In genomic region chr7:45456721-45457203, GRCm38 (mm10) we compare ENCODE assay signal across 10 mouse cellular contexts. TPM values are rescaled to one million over a fixed set of nuclear protein-coding genes. Genes with fewer than 3 reads are reported as not detected.
DNase-seq lines count a peak whose midpoint lies in the region; ATAC-seq lines count a peak whose summit lies in the region.
"Had no signal": no experiment of that assay in that cellular context is flagged by ENCODE, and none has a peak within 500 bp of the region (broad histone marks: within the 10 kb centered on the region; RNA-seq: fewer than 3 reads in every experiment).

No protein-coding gene starts in this region.

- no peaks in the 10 kb centered on the region for H3K27me3 ChIP-seq in neural tube, embryonic 11.5 days (ENCODE audit: control insufficient read depth, insufficient read depth, low read length)
- no peaks in the 10 kb centered on the region for H3K27me3 ChIP-seq in forebrain, embryonic 13.5 days
- no peaks in the 10 kb centered on the region for H3K27me3 ChIP-seq in liver, embryonic 11.5 days (replicated peaks; ENCODE audit: control insufficient read depth, insufficient read depth, low read length)
- H3K27me3 ChIP-seq in stomach, embryonic 16.5 days (ENCODE audit: control insufficient read depth, insufficient read depth, low read length): no peaks in the 10 kb centered on the region

- H3K4me1 ChIP-seq in neural tube, embryonic 11.5 days (ENCODE audit: control insufficient read depth, insufficient read depth, low read length): peaks cover 22% of the 10 kb centered on the region
- H3K4me1 ChIP-seq in forebrain, embryonic 13.5 days: peaks cover 37% of the 10 kb centered on the region
- H3K4me1 ChIP-seq in liver, embryonic 11.5 days (replicated peaks; ENCODE audit: control insufficient read depth, insufficient read depth, low read length): peaks cover 39% of the 10 kb centered on the region
- peaks cover 32% of the 10 kb centered on the region for H3K4me1 ChIP-seq in stomach, embryonic 16.5 days (ENCODE audit: control insufficient read depth, insufficient read depth, low read length)

- H3K9ac ChIP-seq in neural tube, embryonic 11.5 days (ENCODE audit: low read length): no peak overlapping the region
- peak overlapping the region; percentile 96 for H3K9ac ChIP-seq in forebrain, embryonic 13.5 days
- peak overlapping the region; percentile 94 for H3K9ac ChIP-seq in liver, embryonic 11.5 days (ENCODE audit: low read depth, low read length)
- H3K9ac ChIP-seq in stomach, embryonic 16.5 days (ENCODE audit: low read length): peak overlapping the region; percentile 7; the same call in 1 of the 2 replicates

- DNase-seq in neural tube, embryonic 11.5 days (ENCODE audit: low spot score): no peak
- DNase-seq in neural tube, embryonic 10.5 days (ENCODE audit: extremely low spot score, low spot score): no peak
- DNase-seq in liver, embryonic 11.5 days (ENCODE audit: low spot score): no peak
- no peak for DNase-seq in testis, postnatal 10 days (ENCODE audit: low spot score)
- DNase-seq in gastrocnemius, postnatal 10 days: no peak
- DNase-seq: cerebellum, postnatal 10 days had no signal

- ATAC-seq in neural tube, embryonic 11.5 days (ENCODE audit: insufficient read depth, low FRiP score, low TSS enrichment): no peak
- ATAC-seq in forebrain, embryonic 13.5 days: no peak
- no peak for ATAC-seq in liver, embryonic 11.5 days (replicated peaks; ENCODE audit: low FRiP score)
- ATAC-seq in stomach, embryonic 16.5 days (ENCODE audit: insufficient read depth, low FRiP score): no peak
- ATAC-seq in erythroid progenitor cell, adult 5-6 weeks (replicated peaks; ENCODE audit: low FRiP score, poor library complexity, severe bottlenecking): no peak

- H3K9me3 ChIP-seq in neural tube, embryonic 11.5 days (ENCODE audit: control insufficient read depth, low read length): no peaks in the 10 kb centered on the region
- H3K9me3 ChIP-seq in forebrain, embryonic 13.5 days (replicated peaks): no peaks in the 10 kb centered on the region
- no peaks in the 10 kb centered on the region for H3K9me3 ChIP-seq in liver, embryonic 11.5 days (ENCODE audit: control insufficient read depth, low read length)
- no peaks in the 10 kb centered on the region for H3K9me3 ChIP-seq in stomach, embryonic 16.5 days (replicated peaks; ENCODE audit: control insufficient read depth, low read length)

- WGBS in neural tube, embryonic 11.5 days: 62% methylated on average over 9 of the region's 9 CpGs
- 62% methylated on average over 9 of the region's 9 CpGs for WGBS in forebrain, embryonic 13.5 days
- 45% methylated on average over 9 of the region's 9 CpGs for WGBS in liver, embryonic 11.5 days
- WGBS in stomach, embryonic 16.5 days: 39% methylated on average over 9 of the region's 9 CpGs

- peaks cover 9% of the 10 kb centered on the region for H3K36me3 ChIP-seq in neural tube, embryonic 11.5 days (ENCODE audit: control insufficient read depth, insufficient read depth, low read length)
- H3K36me3 ChIP-seq in forebrain, embryonic 13.5 days (ENCODE audit: poor library complexity, severe bottlenecking): peaks cover 63% of the 10 kb centered on the region
- peaks cover 24% of the 10 kb centered on the region for H3K36me3 ChIP-seq in liver, embryonic 11.5 days (ENCODE audit: control insufficient read depth, insufficient read depth, low read length)
- peaks cover 7% of the 10 kb centered on the region; the same call in 1 of the 2 replicates for H3K36me3 ChIP-seq in stomach, embryonic 16.5 days (ENCODE audit: control insufficient read depth, insufficient read depth, low read length)

- peak overlapping the region; percentile 73 for H3K4me3 ChIP-seq in neural tube, embryonic 11.5 days (ENCODE audit: low read depth, low read length)
- H3K4me3 ChIP-seq in forebrain, embryonic 13.5 days: peak overlapping the region; percentile 92
- H3K4me3 ChIP-seq in liver, embryonic 11.5 days (ENCODE audit: low read depth, low read length): peak overlapping the region; percentile 89
- H3K4me3 ChIP-seq in stomach, embryonic 16.5 days (replicated peaks; ENCODE audit: low read length): peak overlapping the region; percentile 89; the same call in 1 of the 2 replicates

- H3K4me2 ChIP-seq in neural tube, embryonic 11.5 days (ENCODE audit: low read depth): peak overlapping the region; percentile 87
- peak overlapping the region; percentile 67 for H3K4me2 ChIP-seq in forebrain, embryonic 13.5 days
- peak overlapping the region; percentile 98 for H3K4me2 ChIP-seq in liver, embryonic 11.5 days
- 0 out of 2 replicates have a peak overlapping the region, but pooled peaks have one; percentile 87 for H3K4me2 ChIP-seq in stomach, embryonic 16.5 days (ENCODE audit: low read depth, low read length)

- no peak overlapping the region for H3K27ac ChIP-seq in neural tube, embryonic 11.5 days (ENCODE audit: low read depth, low read length)
- H3K27ac ChIP-seq in forebrain, embryonic 13.5 days: peak overlapping the region; percentile 31
- H3K27ac ChIP-seq in liver, embryonic 11.5 days (ENCODE audit: low read depth, low read length): peak overlapping the region; percentile 96
- peak overlapping the region; percentile 35; the same call in 1 of the 2 replicates for H3K27ac ChIP-seq in stomach, embryonic 16.5 days (ENCODE audit: low read length)

RNA-seq across cellular contexts. Expression of gene Ftl1, which starts 2.9 kb away (rescaled TPM):
- polyA plus RNA-seq in neural tube, embryonic 11.5 days (2014; fragmentation: Nextera tagmentation; extraction: Ambion mirVana): 5,316 and 5,449 TPM in 2 replicates
- 6,730 and 6,791 TPM in 2 replicates for polyA plus RNA-seq in forebrain, embryonic 13.5 days (2015; fragmentation: Nextera tagmentation; extraction: Ambion mirVana)
- 6,297 and 6,318 TPM in 2 replicates for polyA plus RNA-seq in liver, embryonic 11.5 days (2014; fragmentation: Nextera tagmentation; extraction: Ambion mirVana)
- 4,462 and 4,467 TPM in 2 replicates for polyA plus RNA-seq in stomach, embryonic 16.5 days (2015; fragmentation: Nextera tagmentation; extraction: Ambion mirVana)
- 2,156 and 2,353 TPM in 2 replicates for total RNA-seq in erythroid progenitor cell, adult 5-6 weeks (2015; ENCODE audit: low replicate concordance)
- 950 and 960 TPM in 2 replicates for total RNA-seq in erythroid progenitor cell, adult 5-6 weeks (2017; ENCODE audit: low replicate concordance)
- total RNA-seq in gastrocnemius, postnatal 10 days (2021): 100 to 1,000 TPM; 173 to 194 TPM

RNA-seq across cellular contexts. Expression of gene Bax, which starts 9.9 kb away (rescaled TPM):
- 193 and 206 TPM in 2 replicates for polyA plus RNA-seq in neural tube, embryonic 11.5 days (2014; fragmentation: Nextera tagmentation; extraction: Ambion mirVana)
- polyA plus RNA-seq in forebrain, embryonic 13.5 days (2015; fragmentation: Nextera tagmentation; extraction: Ambion mirVana): 243 and 272 TPM in 2 replicates
- polyA plus RNA-seq in liver, embryonic 11.5 days (2014; fragmentation: Nextera tagmentation; extraction: Ambion mirVana): 190 and 212 TPM in 2 replicates
- 116 and 142 TPM in 2 replicates for polyA plus RNA-seq in stomach, embryonic 16.5 days (2015; fragmentation: Nextera tagmentation; extraction: Ambion mirVana)
- 10.1 and 43.6 TPM in 2 replicates for total RNA-seq in erythroid progenitor cell, adult 5-6 weeks (2015; ENCODE audit: low replicate concordance)
- 10.3 and 15.9 TPM in 2 replicates for total RNA-seq in erythroid progenitor cell, adult 5-6 weeks (2017; ENCODE audit: low replicate concordance)
- total RNA-seq in gastrocnemius, postnatal 10 days (2021): 10 to 100 TPM; 29.4 to 29.6 TPM

RNA-seq across cellular contexts. Expression of gene Ruvbl2, which starts 18.9 kb away (rescaled TPM):
- 165 and 172 TPM in 2 replicates for polyA plus RNA-seq in neural tube, embryonic 11.5 days (2014; fragmentation: Nextera tagmentation; extraction: Ambion mirVana)
- polyA plus RNA-seq in forebrain, embryonic 13.5 days (2015; fragmentation: Nextera tagmentation; extraction: Ambion mirVana): 153 and 173 TPM in 2 replicates
- 240 and 250 TPM in 2 replicates for polyA plus RNA-seq in liver, embryonic 11.5 days (2014; fragmentation: Nextera tagmentation; extraction: Ambion mirVana)
- 115 and 118 TPM in 2 replicates for polyA plus RNA-seq in stomach, embryonic 16.5 days (2015; fragmentation: Nextera tagmentation; extraction: Ambion mirVana)
- total RNA-seq in erythroid progenitor cell, adult 5-6 weeks (2015; ENCODE audit: low replicate concordance): 39.0 and 53.3 TPM in 2 replicates
- total RNA-seq in erythroid progenitor cell, adult 5-6 weeks (2017; ENCODE audit: low replicate concordance): 22.6 and 28.8 TPM in 2 replicates
- 10 to 100 TPM; 29.4 to 36.9 TPM for total RNA-seq in gastrocnemius, postnatal 10 days (2021)

RNA-seq across cellular contexts. Expression of gene Gys1, which starts 22.1 kb away (rescaled TPM):
- 32.8 and 37.2 TPM in 2 replicates for polyA plus RNA-seq in neural tube, embryonic 11.5 days (2014; fragmentation: Nextera tagmentation; extraction: Ambion mirVana)
- 20.9 and 23.0 TPM in 2 replicates for polyA plus RNA-seq in forebrain, embryonic 13.5 days (2015; fragmentation: Nextera tagmentation; extraction: Ambion mirVana)
- polyA plus RNA-seq in liver, embryonic 11.5 days (2014; fragmentation: Nextera tagmentation; extraction: Ambion mirVana): 21.4 and 23.7 TPM in 2 replicates
- polyA plus RNA-seq in stomach, embryonic 16.5 days (2015; fragmentation: Nextera tagmentation; extraction: Ambion mirVana): 46.3 and 47.3 TPM in 2 replicates
- 0.84 and 5.8 TPM in 2 replicates for total RNA-seq in erythroid progenitor cell, adult 5-6 weeks (2015; ENCODE audit: low replicate concordance)
- total RNA-seq in erythroid progenitor cell, adult 5-6 weeks (2017; ENCODE audit: low replicate concordance): 2.1 and 6.2 TPM in 2 replicates
- total RNA-seq in gastrocnemius, postnatal 10 days (2021): 100 to 1,000 TPM; 142 to 150 TPM

RNA-seq across cellular contexts. Expression of gene Tulp2, which starts 24.9 kb away (rescaled TPM):
- 0.26 and 0.57 TPM in 2 replicates for polyA plus RNA-seq in neural tube, embryonic 11.5 days (2014; fragmentation: Nextera tagmentation; extraction: Ambion mirVana)
- 0.11 and 0.22 TPM in 2 replicates for polyA plus RNA-seq in forebrain, embryonic 13.5 days (2015; fragmentation: Nextera tagmentation; extraction: Ambion mirVana)
- 2.3 and 3.2 TPM in 2 replicates for polyA plus RNA-seq in liver, embryonic 11.5 days (2014; fragmentation: Nextera tagmentation; extraction: Ambion mirVana)
- 1.4 and 1.5 TPM in 2 replicates for polyA plus RNA-seq in stomach, embryonic 16.5 days (2015; fragmentation: Nextera tagmentation; extraction: Ambion mirVana)
- 0.84 TPM in 1 of 2 replicates, not detected in the other for total RNA-seq in erythroid progenitor cell, adult 5-6 weeks (2015; ENCODE audit: low replicate concordance)
- total RNA-seq in erythroid progenitor cell, adult 5-6 weeks (2017; ENCODE audit: low replicate concordance): not detected in 2 replicates
- total RNA-seq in gastrocnemius, postnatal 10 days (2021): not detected
- total RNA-seq: left cerebral cortex, postnatal 25 days had no signal
